In genomic region chr2:29868949-29869645, GRCm38 (mm10) we compare ENCODE assay signal across 8 mouse cellular contexts. TPM values are rescaled to one million over a fixed set of nuclear protein-coding genes. Genes with fewer than 3 reads are reported as not detected.
DNase-seq lines count a peak whose midpoint lies in the region; ATAC-seq and TF ChIP-seq lines count a peak whose summit lies in the region.

Gene Cercam (plus strand): TSS chr2:29869164.

- no peaks in the 10 kb centered on the region for H3K4me1 ChIP-seq in cortical plate, adult 2 months (ENCODE audit: control insufficient read depth, insufficient read depth, low read length)
- H3K4me1 ChIP-seq in hindbrain, postnatal 0 days (ENCODE audit: insufficient read depth, low read length), result peaks cover 13% of the 10 kb centered on the region; the same call in 1 of the 2 replicates

- peak; percentile 77 for TF ChIP-seq CTCF in cortical plate, adult 2 months (IDR thresholded peaks at IDR 0.05; ENCODE audit: extremely low read depth, insufficient read depth, low read length)
- peak; percentile 97 for TF ChIP-seq CTCF in hindbrain, postnatal 0 days (IDR thresholded peaks at IDR 0.05; ENCODE audit: low read depth)

- no peak within 1 kb of the TSS for H3K27ac ChIP-seq in cortical plate, adult 2 months (ENCODE audit: insufficient read depth, low read length)
- H3K27ac ChIP-seq in hindbrain, postnatal 0 days, result peak within 1 kb of the TSS; percentile 77

- under 1% methylated on average over 36 of the region's 44 CpGs for WGBS in hindbrain, postnatal 0 days

- H3K9ac ChIP-seq in hindbrain, postnatal 0 days (replicated peaks; ENCODE audit: low read length), result peak within 1 kb of the TSS; percentile 65

- H3K27me3 ChIP-seq in hindbrain, postnatal 0 days (ENCODE audit: insufficient read depth, low read length), result no peaks in the 10 kb centered on the region

- no peak for TF ChIP-seq POLR2A in cortical plate, adult 2 months (IDR thresholded peaks at IDR 0.05; ENCODE audit: extremely low read depth, insufficient read depth, low read length)

- peak; percentile 93 for ATAC-seq in hindbrain, postnatal 0 days

- no peaks in the 10 kb centered on the region for H3K36me3 ChIP-seq in hindbrain, postnatal 0 days (ENCODE audit: insufficient read depth, low read length)

- peak within 1 kb of the TSS; percentile 47 for H3K4me3 ChIP-seq in cortical plate, adult 2 months (ENCODE audit: insufficient read depth, low read length)
- H3K4me3 ChIP-seq in hindbrain, postnatal 0 days (ENCODE audit: low read length), result peak within 1 kb of the TSS; percentile 52

- DNase-seq in adipocyte (ENCODE audit: low spot score), result peak; percentile 62
- DNase-seq in gastrocnemius, adult 8-10 months (ENCODE audit: low spot score in 2 of 2), result peak; percentile 63 to 70
- DNase-seq in hindbrain, postnatal 0 days (ENCODE audit: low spot score), result peak; percentile 93
- DNase-seq in left cerebral cortex, adult 18-20 months (ENCODE audit: low spot score in 2 of 2), result peak; percentile 84 to 85
- DNase-seq in lung, postnatal 4 days, result peak; percentile 89 to 91
- peak; percentile 95 for DNase-seq in retina, postnatal 1 day
- DNase-seq in urinary bladder, adult 2 months (ENCODE audit: low spot score), result peak; percentile 78

- peak within 1 kb of the TSS; percentile 87 for H3K4me2 ChIP-seq in hindbrain, postnatal 0 days (ENCODE audit: low read depth, low read length)

- H3K9me3 ChIP-seq in hindbrain, postnatal 0 days (ENCODE audit: low read length), result no peaks in the 10 kb centered on the region

RNA-seq across cellular contexts. Expression of gene Cercam, which starts in this region (rescaled TPM):
- 18.4 and 21.0 TPM in 2 replicates for polyA plus RNA-seq in cortical plate, adult 2 months (2012; rRNA removed)
- 1 to 10 TPM; 1.4 to 3.6 (median 1.7) TPM for total RNA-seq in gastrocnemius, adult 8-10 months (2022)
- total RNA-seq in hindbrain, postnatal 0 days (2014; rRNA removed), result 32.5 and 37.7 TPM in 2 replicates
- 17.8 and 20.6 TPM in 2 replicates for polyA plus RNA-seq in hindbrain, postnatal 0 days (2015; fragmentation: Nextera tagmentation; extraction: Ambion mirVana)
- 1 to 10 TPM; 7.4 to 9.9 TPM for total RNA-seq in left cerebral cortex, adult 18-20 months (2021)
- polyA plus RNA-seq in urinary bladder, adult 2 months (2012; rRNA removed), result 44.7 and 49.3 TPM in 2 replicates
